Mouse (Mus musculus) hindbrain, postnatal 0 days (tissue): ENCODE measurements around the gene Foxf2. TPM values are rescaled to one million over a fixed set of nuclear protein-coding genes. Genes with fewer than 3 reads are reported as not detected.
A peak's percentile ranks its signal among the peaks of the same experiment; 100 is the strongest.

ENCODE experiments used
- ATAC-seq: fragments of 200-750 bp; cut with Nextera tagmentation; 2 replicates; pipeline ENCODE4 v1.8.0; 2017; ENCODE audit warnings: mild to moderate bottlenecking, moderate TSS enrichment, moderate library complexity
- DNase-seq: peaks from one replicate; pipeline ENCODE4 v3.0.0-alpha.2; 2015; ENCODE audit warnings: low spot score
- H3K27ac ChIP-seq: fragments of 300-500 bp; sonication (generic); 2 replicates; pipeline ENCODE4 v1.5.1; 2014; ENCODE audit warnings: mild to moderate bottlenecking
- H3K27me3 ChIP-seq: fragments of 300-500 bp; sonication (generic); 2 replicates; pipeline ENCODE4 v1.6.1; 2014; ENCODE audit warnings: low read length, mixed read lengths; ENCODE audit not compliant: insufficient read depth
- H3K36me3 ChIP-seq: fragments of 300-500 bp; sonication (generic); 2 replicates; pipeline ENCODE4 v1.6.1; 2014; ENCODE audit warnings: low read length, mixed read lengths; ENCODE audit not compliant: insufficient read depth
- H3K4me1 ChIP-seq: fragments of 300-500 bp; sonication (generic); 2 replicates; pipeline ENCODE4 v1.6.1; 2014; ENCODE audit warnings: antibody characterized with exemption, low read length, mixed read lengths; ENCODE audit not compliant: insufficient read depth
- H3K4me2 ChIP-seq: fragments of 300-500 bp; sonication (generic); 2 replicates; pipeline ENCODE4 v1.6.1; 2014; ENCODE audit warnings: low read depth, mild to moderate bottlenecking, low read length, moderate library complexity, mixed read lengths
- H3K4me3 ChIP-seq: fragments of 300-500 bp; sonication (generic); 2 replicates; pipeline ENCODE4 v1.5.1; 2014; ENCODE audit warnings: low read length
- H3K9ac ChIP-seq: fragments of 300-500 bp; sonication (generic); replicated peaks from 2 replicates; pipeline ENCODE4 v1.6.1; 2014; ENCODE audit warnings: mild to moderate bottlenecking, low read length, moderate library complexity, mixed read lengths
- H3K9me3 ChIP-seq: fragments of 300-500 bp; sonication (generic); 2 replicates; pipeline ENCODE4 v1.6.1; 2016; ENCODE audit warnings: low read length, mixed read lengths
- CTCF ChIP-seq: IDR thresholded peaks from 2 replicates; pipeline ENCODE4 v1.5.1; 2016; ENCODE audit warnings: antibody characterized with exemption, control low read depth, low read depth
- WGBS: fragments of 180-500 bp; shearing (Covaris S2); extraction: QIAGEN DNeasy Blood & Tissue Kit; methylation state at CpG from one replicate; pipeline ENCODE4 v1.1.7; 2014; 5-methylcytosine and 5-hydroxymethylcytosine counted together
- polyA plus RNA-seq: library from polyadenylated mRNA; unstranded; fragments of >200 nt; fragmentation: Nextera tagmentation; extraction: Ambion mirVana; gene quantifications from 2 replicates; pipeline ENCODE4 v1.2.1, GENCODE M21; 2015
- total RNA-seq: library from RNA; depleted of rRNA; stranded (reverse); fragments of >200 nt; gene quantifications from 2 replicates; pipeline ENCODE4 v1.2.3, GENCODE M21; 2014

Foxf2 gene
- total and polyA plus RNA-seq, 2 experiments from 2014 or later, result 5.5 to 6.0 TPM

GRCm38 (mm10) chr13:31623906-31624860 lies 1.4 kb upstream of the Foxf2 start:
- TF ChIP-seq CTCF, result no peak
- H3K4me1 ChIP-seq, result 0 out of 2 replicates have a peak, but pooled peaks cover 9% of the 10 kb centered on the region
- H3K4me3 ChIP-seq, result peak overlapping the region; percentile 43; the same call in 1 of the 2 replicates
- peak overlapping the region; percentile 64; the same call in 1 of the 2 replicates for H3K4me2 ChIP-seq
- no peak overlapping the region for H3K27ac ChIP-seq
- DNase-seq (no peak), ATAC-seq (no peak)
- no peak overlapping the region for H3K9ac ChIP-seq
- H3K27me3 ChIP-seq, result peaks cover 89% of the 10 kb centered on the region
- H3K36me3 ChIP-seq, result no peaks in the 10 kb centered on the region
- no peaks in the 10 kb centered on the region for H3K9me3 ChIP-seq
- 3% methylated on average over 20 of the region's 20 CpGs for WGBS

- H3K9ac ChIP-seq, result no peak overlapping the region
- peak overlapping the region; percentile 64 for H3K4me2 ChIP-seq
- H3K36me3 ChIP-seq, result no peaks in the 10 kb centered on the region
- H3K9me3 ChIP-seq, result no peaks in the 10 kb centered on the region
- no peak overlapping the region for H3K27ac ChIP-seq
- peaks cover 89% of the 10 kb centered on the region for H3K27me3 ChIP-seq
- 0% methylated on average over 13 of the region's 13 CpGs for WGBS
- DNase-seq, result no peak
- H3K4me3 ChIP-seq, result peak overlapping the region; percentile 43
- no peak for TF ChIP-seq CTCF
- ATAC-seq, result peak; percentile 29; the same call in 1 of the 2 replicates
- H3K4me1 ChIP-seq, result 0 out of 2 replicates have a peak, but pooled peaks cover 9% of the 10 kb centered on the region
Measured at GRCm38 (mm10) chr13:31624966-31625332, 667 bp upstream of the Foxf2 start.

GRCm38 (mm10) chr13:31626183-31626801 lies 676 bp downstream of the Foxf2 start:
- Histone ChIP-seq H3K4me2 (peak overlapping the region; percentile 64), H3K36me3 (no peaks in the 10 kb centered on the region), H3K4me1 (0 out of 2 replicates have a peak, but pooled peaks cover 9% of the 10 kb centered on the region), H3K9ac (peak overlapping the region; percentile 45), H3K9me3 (no peaks in the 10 kb centered on the region), H3K27ac (peak overlapping the region; percentile 62), H3K27me3 (peaks cover 88% of the 10 kb centered on the region), H3K4me3 (peak overlapping the region; percentile 43)
- ATAC-seq (0 out of 2 replicates have a peak, but pooled peaks have one; percentile 5), DNase-seq (peak; percentile 29)
- TF ChIP-seq CTCF, result no peak
- WGBS, result under 1% methylated on average over 57 of the region's 60 CpGs

DNA sequence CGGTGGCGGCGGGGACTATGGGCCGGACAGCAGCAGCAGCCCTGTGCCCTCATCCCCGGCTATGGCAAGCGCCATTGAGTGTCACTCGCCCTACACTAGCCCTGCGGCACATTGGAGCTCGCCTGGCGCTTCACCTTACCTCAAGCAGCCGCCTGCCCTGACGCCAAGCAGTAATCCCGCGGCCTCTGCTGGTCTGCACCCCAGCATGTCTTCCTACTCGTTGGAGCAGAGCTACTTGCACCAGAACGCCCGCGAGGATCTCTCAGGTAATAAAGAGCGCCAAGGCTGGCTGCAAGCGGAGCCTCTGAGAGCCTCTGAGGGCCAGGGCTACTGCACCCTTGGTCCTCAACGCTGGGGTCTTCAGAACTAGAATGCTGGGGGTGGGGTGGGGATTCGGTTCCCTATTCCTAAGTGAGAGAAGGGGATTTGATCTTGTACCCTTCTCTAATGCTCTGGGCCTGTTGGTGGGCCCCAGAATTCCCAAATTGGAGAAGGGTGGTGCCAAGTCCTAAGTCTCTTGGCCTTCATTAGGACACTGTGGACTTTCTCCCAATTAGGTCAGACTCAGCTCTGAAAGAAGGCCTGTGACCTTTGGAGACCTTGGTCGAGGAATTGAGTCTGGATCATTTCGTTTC lies 1.5 kb downstream of the Foxf2 start:
- H3K4me3 ChIP-seq, result peak overlapping the region; percentile 43
- H3K27me3 ChIP-seq, result peaks cover 88% of the 10 kb centered on the region
- 0 out of 2 replicates have a peak overlapping the region, but pooled peaks have one; percentile 62 for H3K27ac ChIP-seq
- no peak for TF ChIP-seq CTCF
- peak overlapping the region; percentile 64 for H3K4me2 ChIP-seq
- no peaks in the 10 kb centered on the region for H3K9me3 ChIP-seq
- ATAC-seq (no peak), DNase-seq (no peak)
- no peaks in the 10 kb centered on the region for H3K36me3 ChIP-seq
- 0 out of 2 replicates have a peak, but pooled peaks cover 9% of the 10 kb centered on the region for H3K4me1 ChIP-seq
- WGBS, result under 1% methylated on average over 24 of the region's 24 CpGs
- H3K9ac ChIP-seq, result peak overlapping the region; percentile 38; the same call in 1 of the 2 replicates

DNA sequence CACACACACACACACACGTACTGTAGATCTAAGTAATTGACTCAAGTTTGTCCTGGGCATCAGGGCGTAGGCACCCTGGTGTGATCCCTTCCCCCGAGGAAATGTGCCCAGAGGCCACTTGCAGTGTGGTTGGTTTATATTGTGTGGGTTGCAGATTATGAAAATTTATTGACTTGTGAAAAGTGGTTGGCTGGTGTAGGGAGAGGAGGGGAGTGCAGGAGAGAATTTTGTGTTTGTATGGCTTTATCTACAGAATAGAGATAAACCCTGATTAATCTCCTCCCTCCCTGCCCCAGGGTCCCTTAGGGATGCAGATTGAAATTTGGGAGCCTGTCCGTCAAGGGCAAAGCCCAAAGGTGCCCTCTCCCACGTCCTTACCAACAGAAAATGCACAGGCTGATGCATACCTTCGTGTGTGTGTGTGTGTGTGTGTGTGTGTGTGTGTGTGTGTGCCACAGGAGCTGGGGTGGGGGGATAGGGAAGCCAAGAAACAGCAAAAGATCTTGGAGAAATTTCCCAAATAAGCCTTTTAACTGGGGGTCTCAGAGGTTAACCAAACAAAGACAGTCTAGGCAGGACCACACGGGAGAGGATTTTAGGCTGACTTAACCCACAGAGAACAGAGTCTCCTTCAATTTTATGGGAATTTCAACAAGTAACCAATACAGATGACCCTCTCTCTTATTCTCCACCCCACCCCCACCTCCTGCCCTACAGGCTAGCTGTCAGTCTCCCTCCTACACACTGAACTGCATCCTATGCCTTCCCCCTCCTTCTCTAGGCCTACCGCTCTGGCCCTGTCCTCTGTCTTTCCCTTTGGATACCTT lies 2.5 kb downstream of the Foxf2 start:
- Histone ChIP-seq H3K36me3 (no peaks in the 10 kb centered on the region), H3K27ac (no peak overlapping the region), H3K4me3 (peak overlapping the region; percentile 43), H3K4me1 (0 out of 2 replicates have a peak, but pooled peaks cover 9% of the 10 kb centered on the region), H3K4me2 (peak overlapping the region; percentile 7; the same call in 1 of the 2 replicates), H3K9ac (no peak overlapping the region), H3K27me3 (peaks cover 86% of the 10 kb centered on the region), H3K9me3 (no peaks in the 10 kb centered on the region)
- no peak for DNase-seq
- TF ChIP-seq CTCF, result no peak
- ATAC-seq, result no peak
- WGBS, result 16% methylated on average over 8 of the region's 8 CpGs
